Mouse (Mus musculus) testis, adult 2 months (tissue): ENCODE data around the gene Psme3. TPM values are rescaled to one million over a fixed set of nuclear protein-coding genes. Genes with fewer than 3 reads are reported as not detected.

Source experiments
- H3K27ac ChIP-seq: fragments of 200-500 bp; 2 replicates; pipeline ENCODE4 v1.5.1; 2012; ENCODE audit warnings: low read depth, low read length; ENCODE audit not compliant: control insufficient read depth, insufficient read depth
- H3K27me3 ChIP-seq: fragments of 200-500 bp; 2 replicates; pipeline ENCODE4 v1.6.1; 2012; ENCODE audit warnings: mild to moderate bottlenecking, low read length, moderate library complexity; ENCODE audit not compliant: control insufficient read depth, insufficient read depth
- H3K36me3 ChIP-seq: fragments of 200-500 bp; 2 replicates; pipeline ENCODE4 v1.6.1; 2012; ENCODE audit warnings: mild to moderate bottlenecking, low read length; ENCODE audit not compliant: control insufficient read depth, insufficient read depth
- H3K4me1 ChIP-seq: fragments of 200-500 bp; 2 replicates; pipeline ENCODE4 v1.6.1; 2012; ENCODE audit warnings: low read length; ENCODE audit not compliant: control insufficient read depth, insufficient read depth
- H3K4me3 ChIP-seq: fragments of 200-500 bp; 2 replicates; pipeline ENCODE4 v1.5.1; 2012; ENCODE audit warnings: low read depth, mild to moderate bottlenecking, low read length, moderate library complexity, mixed read lengths; ENCODE audit not compliant: control insufficient read depth
- CTCF ChIP-seq: fragments of 200-500 bp; IDR thresholded peaks from 2 replicates; pipeline ENCODE4 v1.5.1; 2012; ENCODE audit warnings: low read depth, mild to moderate bottlenecking, inconsistent platforms, low read length, moderate library complexity; ENCODE audit not compliant: control insufficient read depth, insufficient read depth, insufficient replicate concordance
- POLR2A ChIP-seq: fragments of 200-500 bp; IDR thresholded peaks from 2 replicates; pipeline ENCODE4 v1.6.1; 2012; ENCODE audit warnings: low read depth, mild to moderate bottlenecking, inconsistent platforms, low read length, moderate library complexity; ENCODE audit not compliant: control insufficient read depth
- polyA plus RNA-seq: library from polyadenylated mRNA; depleted of rRNA; stranded (reverse); fragments of >200 nt; gene quantifications from 2 replicates; pipeline ENCODE4 v1.2.3, GENCODE M21; 2012; rRNA removed

Gene Psme3
- 59.1 and 74.5 TPM in 2 replicates for polyA plus RNA-seq

GRCm38 (mm10) chr11:101315665-101316500 lies at the start of gene Psme3:
TSS of gene Psme3 (plus strand) at chr11:101316213.
- H3K27me3 ChIP-seq = no peaks in the 10 kb centered on the region
- H3K27ac ChIP-seq = peak within 1 kb of the TSS; percentile 99
- peak within 1 kb of the TSS; percentile 100 for H3K4me3 ChIP-seq
- TF ChIP-seq POLR2A (peak; percentile 83), CTCF (no peak)
- H3K36me3 ChIP-seq = peaks cover 1% of the 10 kb centered on the region; the same call in 1 of the 2 replicates
- peaks cover 6% of the 10 kb centered on the region for H3K4me1 ChIP-seq

- no peaks in the 10 kb centered on the region for H3K36me3 ChIP-seq
- TF ChIP-seq POLR2A (no peak), CTCF (no peak)
- peaks cover 6% of the 10 kb centered on the region for H3K4me1 ChIP-seq
- H3K27me3 ChIP-seq = no peaks in the 10 kb centered on the region
- no peak overlapping the region for H3K4me3 ChIP-seq
- H3K27ac ChIP-seq = no peak overlapping the region
These were observed 46.4 kb upstream of the Psme3 start for GRCm38 (mm10) chr11:101269577-101270116.

- Histone ChIP-seq H3K4me3 (no peak overlapping the region), H3K27me3 (no peaks in the 10 kb centered on the region)
- TF ChIP-seq CTCF = no peak
- no peak for TF ChIP-seq POLR2A
These were observed 43.6 kb upstream of the Psme3 start for GRCm38 (mm10) chr11:101272446-101272845.

GRCm38 (mm10) chr11:101275309-101275708 lies 40.7 kb upstream of the Psme3 start:
- Histone ChIP-seq H3K4me1 (peaks cover 11% of the 10 kb centered on the region), H3K27me3 (no peaks in the 10 kb centered on the region), H3K4me3 (no peak overlapping the region), H3K27ac (no peak overlapping the region), H3K36me3 (no peaks in the 10 kb centered on the region)
- TF ChIP-seq CTCF (no peak), POLR2A (no peak)

More at GRCm38 (mm10) chr11:101272446-101272845, 43.6 kb upstream of the Psme3 start:
- Histone ChIP-seq H3K36me3 (no peaks in the 10 kb centered on the region), H3K4me1 (peaks cover 5% of the 10 kb centered on the region), H3K27ac (no peak overlapping the region)

GRCm38 (mm10) chr11:101276319-101277070 lies 39.5 kb upstream of the Psme3 start:
- TF ChIP-seq CTCF (no peak), POLR2A (no peak)
- Histone ChIP-seq H3K27me3 (no peaks in the 10 kb centered on the region), H3K27ac (no peak overlapping the region), H3K36me3 (no peaks in the 10 kb centered on the region), H3K4me1 (peaks cover 11% of the 10 kb centered on the region), H3K4me3 (peak overlapping the region; percentile 99)

GRCm38 (mm10) chr11:101277381-101278222 lies 38.4 kb upstream of the Psme3 start:
- TF ChIP-seq CTCF = no peak
- Histone ChIP-seq H3K4me1 (peaks cover 11% of the 10 kb centered on the region), H3K27ac (no peak overlapping the region), H3K27me3 (no peaks in the 10 kb centered on the region), H3K36me3 (no peaks in the 10 kb centered on the region), H3K4me3 (peak overlapping the region; percentile 99)
